Mouse (Mus musculus): Measurements from ENCODE around the gene Snap25. TPM values are rescaled to one million over a fixed set of nuclear protein-coding genes. Genes with fewer than 3 reads are reported as not detected.

Snap25 gene
- polyA plus RNA-seq, 1 experiment from 2014 or later, result 0.71 TPM

- H3K4me2 ChIP-seq (replicated peaks), result no peak overlapping the region
- no peak overlapping the region for H3K9ac ChIP-seq
- no peaks in the 10 kb centered on the region for H3K27me3 ChIP-seq
- no peak overlapping the region for H3K4me3 ChIP-seq
- H3K9me3 ChIP-seq, result no peaks in the 10 kb centered on the region
- H3K27ac ChIP-seq, result no peak overlapping the region
- H3K4me1 ChIP-seq, result peaks cover 17% of the 10 kb centered on the region
- no peaks in the 10 kb centered on the region for H3K36me3 ChIP-seq
- no peak for ATAC-seq (ENCODE audit: low FRiP score, low read depth)
- 72% methylated on average over 11 of the region's 11 CpGs for WGBS
These were observed 30.9 kb upstream of the Snap25 start for GRCm38 (mm10) chr2:136682146-136682860.

GRCm38 (mm10) chr2:136686195-136686594, 27.1 kb upstream of the Snap25 start:
- no peak overlapping the region for H3K27ac ChIP-seq
- no peaks in the 10 kb centered on the region for H3K4me1 ChIP-seq
- no peaks in the 10 kb centered on the region for H3K27me3 ChIP-seq
- H3K9ac ChIP-seq, result no peak overlapping the region
- no peaks in the 10 kb centered on the region for H3K9me3 ChIP-seq
- H3K36me3 ChIP-seq, result no peaks in the 10 kb centered on the region
- H3K4me2 ChIP-seq (replicated peaks), result no peak overlapping the region
- 49% methylated on average over 3 of the region's 3 CpGs for WGBS
- H3K4me3 ChIP-seq, result no peak overlapping the region
- ATAC-seq (ENCODE audit: low FRiP score, low read depth), result no peak

- Histone ChIP-seq H3K9me3 (no peaks in the 10 kb centered on the region), H3K27ac (no peak overlapping the region), H3K36me3 (no peaks in the 10 kb centered on the region), H3K9ac (no peak overlapping the region), H3K4me2 (replicated peaks) (no peak overlapping the region), H3K27me3 (no peaks in the 10 kb centered on the region), H3K4me1 (peaks cover 6% of the 10 kb centered on the region), H3K4me3 (no peak overlapping the region)
- whole genome bisulfite sequencing, result 77% methylated on average over 4 of the region's 4 CpGs
- ATAC-seq (ENCODE audit: low FRiP score, low read depth), result no peak
These were observed 25.9 kb upstream of the Snap25 start for GRCm38 (mm10) chr2:136687316-136687715.

GRCm38 (mm10) chr2:136689476-136689875, 23.8 kb upstream of the Snap25 start:
- no peaks in the 10 kb centered on the region for H3K36me3 ChIP-seq
- H3K4me1 ChIP-seq, result peaks cover 6% of the 10 kb centered on the region
- 81% methylated on average over 4 of the region's 4 CpGs for WGBS
- H3K4me2 ChIP-seq (replicated peaks), result no peak overlapping the region
- H3K4me3 ChIP-seq, result no peak overlapping the region
- no peaks in the 10 kb centered on the region for H3K27me3 ChIP-seq
- H3K9ac ChIP-seq, result no peak overlapping the region
- no peaks in the 10 kb centered on the region for H3K9me3 ChIP-seq
- H3K27ac ChIP-seq, result no peak overlapping the region
- no peak for ATAC-seq (ENCODE audit: low FRiP score, low read depth)

GRCm38 (mm10) chr2:136691681-136692080, 21.6 kb upstream of the Snap25 start:
- Histone ChIP-seq H3K9me3 (no peaks in the 10 kb centered on the region), H3K27me3 (no peaks in the 10 kb centered on the region), H3K27ac (no peak overlapping the region), H3K4me1 (peaks cover 6% of the 10 kb centered on the region), H3K4me3 (no peak overlapping the region), H3K36me3 (no peaks in the 10 kb centered on the region), H3K4me2 (replicated peaks) (no peak overlapping the region), H3K9ac (no peak overlapping the region)
- 74% methylated on average over 1 of the region's 1 CpGs for WGBS
- ATAC-seq (ENCODE audit: low FRiP score, low read depth), result no peak

- no peak overlapping the region for H3K27ac ChIP-seq
- no peaks in the 10 kb centered on the region for H3K36me3 ChIP-seq
- WGBS, result 79% methylated on average over 3 of the region's 3 CpGs
- no peak for ATAC-seq (ENCODE audit: low FRiP score, low read depth)
- H3K4me2 ChIP-seq (replicated peaks), result no peak overlapping the region
- no peaks in the 10 kb centered on the region for H3K27me3 ChIP-seq
- H3K9me3 ChIP-seq, result no peaks in the 10 kb centered on the region
- no peaks in the 10 kb centered on the region for H3K4me1 ChIP-seq
- no peak overlapping the region for H3K9ac ChIP-seq
- no peak overlapping the region for H3K4me3 ChIP-seq
These were observed 13.6 kb upstream of the Snap25 start for GRCm38 (mm10) chr2:136699429-136700227.

- ATAC-seq (ENCODE audit: low FRiP score, low read depth), result no peak
- Histone ChIP-seq H3K27me3 (no peaks in the 10 kb centered on the region), H3K4me3 (no peak overlapping the region), H3K4me1 (no peaks in the 10 kb centered on the region), H3K27ac (no peak overlapping the region), H3K4me2 (replicated peaks) (no peak overlapping the region), H3K9me3 (no peaks in the 10 kb centered on the region), H3K36me3 (no peaks in the 10 kb centered on the region), H3K9ac (no peak overlapping the region)
- 73% methylated on average over 2 of the region's 2 CpGs for WGBS
These were observed 9.9 kb upstream of the Snap25 start for GRCm38 (mm10) chr2:136703376-136703775.

- peaks cover 25% of the 10 kb centered on the region for H3K4me1 ChIP-seq
- H3K36me3 ChIP-seq, result no peaks in the 10 kb centered on the region
- H3K4me2 ChIP-seq (replicated peaks), result no peak overlapping the region
- H3K9me3 ChIP-seq, result no peaks in the 10 kb centered on the region
- 50% methylated on average over 3 of the region's 3 CpGs for WGBS
- ATAC-seq (ENCODE audit: low FRiP score, low read depth), result no peak
- H3K27ac ChIP-seq, result no peak overlapping the region
- H3K4me3 ChIP-seq, result no peak overlapping the region
- H3K9ac ChIP-seq, result no peak overlapping the region
- H3K27me3 ChIP-seq, result peaks cover 24% of the 10 kb centered on the region
These were observed 2.1 kb upstream of the Snap25 start for GRCm38 (mm10) chr2:136711155-136711554.

GRCm38 (mm10) chr2:136711746-136712440, 1.4 kb upstream of the Snap25 start:
- ATAC-seq (ENCODE audit: low FRiP score, low read depth), result no peak

GRCm38 (mm10) chr2:136712441-136713015, 725 bp upstream of the Snap25 start:
- Histone ChIP-seq H3K4me3 (peak overlapping the region; percentile 40; the same call in 1 of the 2 replicates), H3K27ac (no peak overlapping the region), H3K4me2 (replicated peaks) (peak overlapping the region; percentile 68), H3K27me3 (peaks cover 24% of the 10 kb centered on the region), H3K9me3 (no peaks in the 10 kb centered on the region), H3K9ac (no peak overlapping the region), H3K4me1 (peaks cover 25% of the 10 kb centered on the region), H3K36me3 (no peaks in the 10 kb centered on the region)
- 1% methylated on average over 13 of the region's 13 CpGs for WGBS
- ATAC-seq (ENCODE audit: low FRiP score, low read depth), result no peak

More at GRCm38 (mm10) chr2:136711746-136712440, 1.4 kb upstream of the Snap25 start:
- Histone ChIP-seq H3K27ac (no peak overlapping the region), H3K27me3 (peaks cover 24% of the 10 kb centered on the region), H3K9ac (no peak overlapping the region), H3K4me1 (peaks cover 25% of the 10 kb centered on the region), H3K9me3 (no peaks in the 10 kb centered on the region), H3K36me3 (no peaks in the 10 kb centered on the region), H3K4me3 (peak overlapping the region; percentile 22), H3K4me2 (replicated peaks) (peak overlapping the region; percentile 68)
- 5% methylated on average over 22 of the region's 28 CpGs for WGBS

GRCm38 (mm10) chr2:136714008-136714411, 757 bp downstream of the Snap25 start:
- Histone ChIP-seq H3K36me3 (no peaks in the 10 kb centered on the region), H3K4me3 (peak overlapping the region; percentile 40), H3K27me3 (peaks cover 24% of the 10 kb centered on the region), H3K9ac (no peak overlapping the region), H3K4me1 (peaks cover 25% of the 10 kb centered on the region), H3K27ac (no peak overlapping the region), H3K9me3 (no peaks in the 10 kb centered on the region), H3K4me2 (replicated peaks) (peak overlapping the region; percentile 68)
- WGBS, result under 1% methylated on average over 22 of the region's 22 CpGs
- ATAC-seq (ENCODE audit: low FRiP score, low read depth), result peak; percentile 93

GRCm38 (mm10) chr2:136715531-136715930, 2.3 kb downstream of the Snap25 start:
- no peak overlapping the region for H3K4me2 ChIP-seq (replicated peaks)
- no peaks in the 10 kb centered on the region for H3K9me3 ChIP-seq
- no peaks in the 10 kb centered on the region for H3K36me3 ChIP-seq
- H3K4me1 ChIP-seq, result peaks cover 25% of the 10 kb centered on the region
- peaks cover 23% of the 10 kb centered on the region for H3K27me3 ChIP-seq
- H3K9ac ChIP-seq, result no peak overlapping the region
- ATAC-seq (ENCODE audit: low FRiP score, low read depth), result no peak
- no peak overlapping the region for H3K27ac ChIP-seq
- no peak overlapping the region for H3K4me3 ChIP-seq
- 68% methylated on average over 5 of the region's 5 CpGs for WGBS

Data from limb, embryonic 13.5 days (tissue).